Mouse (Mus musculus) layer of hippocampus, adult 2 months (tissue): ENCODE measurements around the gene Bdkrb1. TPM values are rescaled to one million over a fixed set of nuclear protein-coding genes. Genes with fewer than 3 reads are reported as not detected.

Experiments
- DNase-seq, 2 experiments: peaks; one replicate each; pipeline ENCODE4 v3.0.0; 2022; ENCODE audit warnings: low spot score in 2 of 2
- H3K27ac ChIP-seq: fragments of 200-600 bp; 2 replicates; pipeline ENCODE4 v1.8.1; 2022
- H3K4me3 ChIP-seq: fragments of 200-600 bp; 2 replicates; pipeline ENCODE4 v1.8.1; 2022; ENCODE audit warnings: mild to moderate bottlenecking
- CTCF ChIP-seq: fragments of 200-600 bp; conservative IDR thresholded peaks from 2 replicates; pipeline ENCODE4 v1.8.1; 2022; ENCODE audit warnings: antibody characterized with exemption, mild to moderate bottlenecking, moderate library complexity
- long read RNA-seq, 2 experiments: library from polyadenylated mRNA; stranded (forward); transcript quantifications; one replicate each; pipeline ENCODE4 v2.0.0; 2021; ENCODE audit warnings: borderline mapping rate in 2 of 2
- total RNA-seq, 2 experiments: library from RNA; stranded (reverse); gene quantifications; 2 replicates each; pipeline ENCODE4 v1.2.3; 2021

Gene Bdkrb1
- not detected for total RNA-seq
- long read RNA-seq, experiment 1: 0 reads
- long read RNA-seq, experiment 2: 0 reads

DNA sequence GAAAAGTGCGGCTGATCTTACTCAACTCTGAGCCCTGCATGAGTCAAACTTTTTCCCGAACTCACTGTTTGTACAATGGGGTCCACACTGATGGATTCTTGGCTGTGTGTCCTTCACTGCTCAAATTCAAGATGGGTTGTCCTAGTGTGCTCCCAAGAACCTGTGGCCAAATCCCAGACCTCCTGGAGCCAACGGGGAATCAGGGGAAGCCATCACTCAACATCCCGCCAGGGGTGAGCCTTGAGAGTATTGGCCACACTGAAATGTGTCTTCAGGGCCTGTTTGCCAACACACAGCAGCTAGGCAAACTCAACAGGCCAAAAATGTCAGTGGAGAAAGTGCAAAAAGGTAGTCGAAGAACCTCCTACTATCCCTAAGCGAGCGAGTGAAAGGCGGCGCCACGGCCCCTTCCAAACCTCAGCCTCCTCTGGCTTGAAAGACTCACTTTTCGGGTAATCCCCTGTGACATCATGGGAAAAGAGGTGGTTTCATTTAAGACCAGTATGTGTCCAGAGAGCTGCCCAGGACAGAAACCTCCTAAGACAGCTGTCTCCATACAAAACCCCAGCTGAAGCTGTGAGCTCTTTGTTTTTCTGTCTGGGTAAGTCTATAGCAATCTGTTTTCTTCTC, at the start of gene Bdkrb1:
Gene Bdkrb1, plus strand, starts transcription at position 505 of the 630 bp plus-strand sequence.
- Histone ChIP-seq H3K27ac (no peak within 1 kb of the TSS), H3K4me3 (no peak within 1 kb of the TSS)
- TF ChIP-seq CTCF: no peak
- no peak for DNase-seq

- TF ChIP-seq CTCF: no peak
- no peak overlapping the region for H3K4me3 ChIP-seq
- H3K27ac ChIP-seq: no peak overlapping the region
- DNase-seq: no peak
Observed at GRCm38 (mm10) chr12:105554151-105554772, 48.6 kb upstream of the Bdkrb1 start.

GRCm38 (mm10) chr12:105555172-105555571, 47.7 kb upstream of the Bdkrb1 start:
- TF ChIP-seq CTCF: no peak
- no peak overlapping the region for H3K27ac ChIP-seq
- no peak for DNase-seq
- no peak overlapping the region for H3K4me3 ChIP-seq

DNA sequence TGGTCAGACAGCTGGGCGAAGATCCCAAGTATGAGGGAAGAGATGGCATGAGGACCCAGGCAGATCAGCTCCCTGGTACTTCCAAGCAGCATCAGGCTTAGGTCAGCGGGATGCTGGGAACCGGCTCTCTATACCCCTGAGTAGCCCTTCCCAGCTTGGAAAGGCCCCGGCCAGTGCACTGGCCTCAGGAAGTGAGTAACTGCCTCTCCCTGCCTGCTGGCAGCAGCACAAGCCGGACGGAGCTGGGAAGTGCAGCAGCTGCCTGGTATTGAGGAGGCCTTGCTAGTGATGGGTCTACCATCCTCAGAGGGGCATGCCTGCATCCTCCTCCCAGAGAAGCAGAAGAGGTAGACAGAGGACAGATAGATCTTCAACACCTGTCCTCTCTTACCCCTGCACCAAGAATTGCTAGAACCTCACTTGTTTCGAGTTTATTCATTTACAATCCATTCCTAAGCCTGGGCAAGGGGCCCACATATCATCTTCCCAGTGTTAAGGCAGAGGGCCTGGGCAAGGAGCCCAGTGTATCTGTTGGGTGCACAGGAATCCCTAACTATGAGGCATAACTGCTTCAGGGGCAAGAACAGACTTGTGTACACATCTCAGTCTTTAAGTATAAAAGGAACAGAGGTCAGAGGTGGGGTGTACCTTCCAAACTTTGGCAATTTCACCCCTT, 45.5 kb upstream of the Bdkrb1 start:
- H3K27ac ChIP-seq: no peak overlapping the region
- no peak for TF ChIP-seq CTCF
- H3K4me3 ChIP-seq: no peak overlapping the region
- no peak for DNase-seq

GRCm38 (mm10) chr12:105561007-105561534, 41.8 kb upstream of the Bdkrb1 start:
- H3K4me3 ChIP-seq: no peak overlapping the region
- no peak overlapping the region for H3K27ac ChIP-seq
- no peak for DNase-seq
- TF ChIP-seq CTCF: no peak

DNA sequence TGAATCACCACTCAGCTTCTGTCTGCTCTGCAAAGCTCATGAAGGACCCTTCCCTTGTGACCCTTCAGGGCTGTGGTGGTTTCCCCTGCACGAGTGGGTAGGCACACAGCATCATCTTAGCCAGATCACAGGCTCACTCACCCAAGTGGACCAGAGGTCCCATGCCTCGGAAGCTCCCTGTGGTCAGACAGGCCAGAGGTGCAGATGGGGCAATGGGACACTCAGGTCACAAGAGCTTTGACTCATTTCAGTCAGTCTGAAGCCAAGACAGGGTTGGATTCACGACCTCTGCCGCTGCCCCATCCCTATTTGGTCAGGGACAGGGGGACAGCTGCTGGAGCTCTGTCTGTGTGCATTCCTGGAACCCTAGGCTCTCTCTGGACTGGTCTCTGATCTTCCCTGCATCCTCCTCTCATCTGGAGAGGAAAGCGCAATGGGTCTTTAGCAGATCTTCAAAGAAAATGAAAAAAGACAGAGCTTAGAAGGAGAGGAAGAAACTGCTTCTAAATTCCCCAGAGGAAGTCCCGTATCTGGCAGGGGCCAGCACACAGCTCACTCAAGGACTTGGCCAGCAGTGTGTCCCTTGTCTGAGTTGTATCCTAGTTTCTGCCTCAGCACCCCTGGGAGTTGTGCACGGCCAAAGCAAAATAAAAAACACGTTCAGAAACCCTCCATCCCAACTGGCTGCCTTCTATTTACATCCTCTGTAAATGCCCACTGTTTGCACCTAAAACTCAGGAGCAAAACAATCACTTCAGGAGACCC, 40.6 kb upstream of the Bdkrb1 start:
- H3K4me3 ChIP-seq: peak overlapping the region; percentile 29; the same call in 1 of the 2 replicates
- no peak for TF ChIP-seq CTCF
- no peak overlapping the region for H3K27ac ChIP-seq
- DNase-seq: no peak

DNA sequence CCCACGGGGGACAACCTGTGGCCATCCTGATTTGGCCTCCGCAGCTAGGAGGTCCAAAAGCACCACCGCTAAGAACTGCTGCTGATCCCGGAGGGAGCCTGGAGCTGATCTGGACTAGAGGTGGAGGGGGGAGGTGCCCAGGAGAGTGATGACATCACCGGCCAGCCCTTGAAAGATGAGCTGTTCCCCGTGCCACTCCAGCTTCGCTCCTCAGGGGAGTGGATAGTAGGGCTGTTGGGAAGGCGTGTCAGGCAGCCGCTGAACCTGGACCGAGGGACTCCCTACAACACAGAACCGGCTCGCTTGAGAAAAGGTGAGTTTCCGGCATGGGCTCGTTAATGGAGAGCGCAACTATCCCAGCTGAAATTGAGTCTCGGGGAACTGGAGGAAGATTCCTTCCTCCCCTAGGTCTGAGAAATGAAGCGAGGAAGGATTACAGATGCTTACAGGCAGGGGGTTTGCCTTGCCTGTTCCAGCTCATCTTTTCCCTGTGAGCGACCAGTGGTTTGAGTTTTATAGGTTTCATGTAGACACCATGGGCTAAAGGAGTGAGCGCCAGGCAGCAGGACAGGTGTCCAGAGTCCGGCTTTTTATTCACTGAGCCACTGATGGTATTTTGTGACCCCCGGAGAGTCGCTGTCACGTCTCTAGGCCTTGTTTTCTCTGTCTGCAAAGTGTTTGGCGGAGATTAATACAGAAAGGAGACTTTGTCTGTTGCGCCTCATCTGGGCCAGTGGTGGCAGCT, 39.8 kb upstream of the Bdkrb1 start, which contains the start of gene Bdkrb2:
Gene Bdkrb2, plus strand, starts transcription at position 291 of the 745 bp plus-strand sequence.
- no peak for DNase-seq
- TF ChIP-seq CTCF: no peak
- peak within 1 kb of the TSS; percentile 33; the same call in 1 of the 2 replicates for H3K4me3 ChIP-seq
- no peak within 1 kb of the TSS for H3K27ac ChIP-seq

GRCm38 (mm10) chr12:105563726-105564275, 39.1 kb upstream of the Bdkrb1 start:
- H3K27ac ChIP-seq: no peak overlapping the region
- no peak for DNase-seq
- peak overlapping the region; percentile 33; the same call in 1 of the 2 replicates for H3K4me3 ChIP-seq
- TF ChIP-seq CTCF: no peak

DNA sequence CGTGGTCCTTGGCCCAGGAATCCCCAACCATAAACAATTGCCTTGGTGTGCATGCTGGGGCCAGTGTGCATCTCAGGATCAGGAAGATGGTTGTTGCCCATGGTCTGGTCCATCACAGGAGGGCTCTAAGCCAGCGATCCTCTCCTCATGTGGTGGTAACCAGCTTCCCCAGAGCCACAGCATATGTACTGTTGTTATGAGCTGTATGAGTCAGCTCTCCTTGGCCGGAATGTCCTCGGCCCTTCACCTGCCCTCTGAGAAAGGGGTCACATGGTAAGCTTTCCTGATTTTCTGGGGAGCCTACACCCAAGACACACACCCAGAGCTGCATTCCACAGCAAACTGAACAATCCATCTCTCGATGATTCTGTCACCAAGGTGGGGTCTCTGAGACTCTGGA, 37.7 kb upstream of the Bdkrb1 start:
- TF ChIP-seq CTCF: no peak
- Histone ChIP-seq H3K27ac (no peak overlapping the region), H3K4me3 (no peak overlapping the region)
- DNase-seq: no peak

DNA sequence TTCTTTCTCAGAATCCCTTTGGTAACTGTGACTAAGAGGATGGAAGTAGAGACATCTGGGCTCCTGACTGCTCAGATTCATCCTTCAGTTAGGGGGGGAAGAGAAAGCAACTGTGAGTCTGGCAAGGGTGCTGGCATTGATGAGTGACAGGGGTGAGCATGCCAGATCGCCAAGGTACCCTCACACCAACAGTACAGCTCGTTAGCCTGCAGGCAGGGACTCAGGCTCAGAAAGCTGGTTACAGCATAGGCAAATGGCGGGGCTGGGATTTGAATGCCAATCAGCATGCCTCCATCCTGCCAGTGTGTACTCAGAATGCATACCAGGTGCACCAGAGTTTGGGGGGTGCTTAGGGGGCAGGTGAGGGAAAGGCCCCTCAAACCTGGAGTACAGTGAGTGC, 31.0 kb upstream of the Bdkrb1 start:
- H3K4me3 ChIP-seq: no peak overlapping the region
- no peak for DNase-seq

GRCm38 (mm10) chr12:105572622-105573021, 30.3 kb upstream of the Bdkrb1 start:
- H3K27ac ChIP-seq: no peak overlapping the region
- TF ChIP-seq CTCF: no peak
- no peak overlapping the region for H3K4me3 ChIP-seq
- no peak for DNase-seq

More for the DNA sequence above, 31.0 kb upstream of the Bdkrb1 start:
- H3K27ac ChIP-seq: no peak overlapping the region
- no peak for TF ChIP-seq CTCF

- no peak for DNase-seq
- TF ChIP-seq CTCF: no peak
- Histone ChIP-seq H3K27ac (no peak overlapping the region), H3K4me3 (no peak overlapping the region)
Observed at GRCm38 (mm10) chr12:105574356-105574755, 28.5 kb upstream of the Bdkrb1 start.
